Mouse (Mus musculus): ENCODE measurements around the gene Ubtd1. TPM values are rescaled to one million over a fixed set of nuclear protein-coding genes. Genes with fewer than 3 reads are reported as not detected.
"Not testable (repeated sequence)": the region's sequence is repeated elsewhere in the genome, so short reads cannot be mapped to it uniquely, and the experiment has no call there.

Ubtd1 gene
- polyA plus RNA-seq, 1 experiment from 2014 or later: 16.6 TPM

DNA sequence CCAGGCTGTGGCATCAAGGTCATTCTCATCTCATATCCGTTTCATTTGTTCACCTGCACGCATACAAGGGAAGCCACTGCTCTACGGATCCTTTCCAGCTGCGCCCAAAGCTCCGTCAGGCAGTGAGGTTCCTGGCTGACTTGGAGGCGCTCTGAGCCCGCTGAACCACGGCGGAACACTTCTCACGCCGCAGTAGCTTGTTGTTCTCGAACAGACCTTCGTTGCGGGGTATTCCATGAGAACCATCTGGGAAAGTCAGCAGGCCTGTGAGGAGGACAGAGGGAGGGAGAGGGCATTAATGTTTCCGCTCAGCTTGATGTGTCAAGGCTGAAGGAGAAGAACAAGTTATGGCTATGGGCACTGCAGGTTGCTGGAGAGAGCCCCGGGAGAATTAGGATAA, 94.4 kb downstream of the Ubtd1 start:
- 91% methylated on average over 16 of the region's 16 CpGs for WGBS
- Histone ChIP-seq H3K4me3 (replicated peaks) (no peak overlapping the region), H3K36me3 (no peaks in the 10 kb centered on the region), H3K4me1 (no peaks in the 10 kb centered on the region), H3K4me2 (no peak overlapping the region), H3K27ac (no peak overlapping the region), H3K9ac (no peak overlapping the region), H3K9me3 (no peaks in the 10 kb centered on the region), H3K27me3 (replicated peaks) (no peaks in the 10 kb centered on the region)
- no peak for ATAC-seq (ENCODE audit: insufficient read depth, low FRiP score, low read depth)

DNA sequence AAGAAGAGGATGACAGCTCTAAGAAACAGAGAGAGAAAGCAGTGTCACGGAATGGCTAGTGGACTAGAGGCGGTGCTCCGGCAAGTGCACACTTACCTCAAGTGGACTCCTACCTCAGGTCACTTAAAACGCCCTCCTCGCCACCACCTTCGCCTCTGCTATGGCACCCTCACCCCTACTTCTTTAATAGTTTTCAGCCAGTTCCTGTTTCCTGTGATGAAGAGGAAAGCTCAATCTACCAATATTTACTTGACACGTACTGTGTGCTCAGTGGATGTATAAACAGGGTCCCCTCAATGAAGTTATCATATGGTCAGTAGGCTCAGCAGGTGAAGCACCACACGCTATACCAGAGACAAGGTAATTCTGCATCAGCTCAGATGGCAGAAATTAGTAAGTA, 97.0 kb downstream of the Ubtd1 start:
- Histone ChIP-seq H3K36me3 (no peaks in the 10 kb centered on the region), H3K4me2 (no peak overlapping the region), H3K9ac (no peak overlapping the region), H3K27me3 (replicated peaks) (no peaks in the 10 kb centered on the region), H3K27ac (no peak overlapping the region), H3K9me3 (no peaks in the 10 kb centered on the region), H3K4me3 (replicated peaks) (no peak overlapping the region), H3K4me1 (no peaks in the 10 kb centered on the region)
- no peak for ATAC-seq (ENCODE audit: insufficient read depth, low FRiP score, low read depth)
- 92% methylated on average over 8 of the region's 8 CpGs for WGBS

GRCm38 (mm10) chr19:42079006-42079405, 97.4 kb downstream of the Ubtd1 start:
- Histone ChIP-seq H3K27me3 (replicated peaks) (no peaks in the 10 kb centered on the region), H3K36me3 (no peaks in the 10 kb centered on the region), H3K27ac (no peak overlapping the region), H3K4me1 (no peaks in the 10 kb centered on the region), H3K4me2 (no peak overlapping the region), H3K9me3 (no peaks in the 10 kb centered on the region), H3K4me3 (replicated peaks) (no peak overlapping the region), H3K9ac (no peak overlapping the region)
- 94% methylated on average over 12 of the region's 12 CpGs for WGBS
- no peak for ATAC-seq (ENCODE audit: insufficient read depth, low FRiP score, low read depth)

- H3K36me3 ChIP-seq: no peaks in the 10 kb centered on the region
- H3K27ac ChIP-seq: no peak overlapping the region
- no peaks in the 10 kb centered on the region for H3K27me3 ChIP-seq (replicated peaks)
- H3K4me3 ChIP-seq (replicated peaks): no peak overlapping the region
- no peak overlapping the region for H3K4me2 ChIP-seq
- H3K9ac ChIP-seq: no peak overlapping the region
- H3K9me3 ChIP-seq: no peaks in the 10 kb centered on the region
- 72% methylated on average over 5 of the region's 5 CpGs for WGBS
- H3K4me1 ChIP-seq: no peaks in the 10 kb centered on the region
- ATAC-seq (ENCODE audit: insufficient read depth, low FRiP score, low read depth): no peak
Observed at GRCm38 (mm10) chr19:42079950-42080349, 98.4 kb downstream of the Ubtd1 start.

DNA sequence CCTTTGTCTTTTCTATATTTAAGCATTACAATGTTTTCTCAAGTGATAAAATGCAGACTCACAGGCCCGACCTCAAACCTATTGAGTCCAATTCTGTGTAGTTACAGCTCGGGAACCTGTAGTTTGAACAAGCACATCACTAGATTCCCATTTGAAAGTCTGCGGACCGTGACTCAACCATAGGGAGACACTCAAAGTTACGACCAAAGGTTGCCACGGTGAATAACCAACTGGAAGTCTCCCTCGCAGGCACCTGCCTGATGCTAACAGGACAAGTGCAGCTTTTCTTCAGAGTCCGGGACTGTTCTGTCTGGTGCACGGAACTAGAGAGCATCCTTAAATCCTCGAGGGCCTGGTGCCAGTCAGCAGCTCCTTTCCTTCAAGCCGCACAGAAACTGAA, 98.9 kb downstream of the Ubtd1 start:
- H3K4me2 ChIP-seq: no peak overlapping the region
- H3K4me1 ChIP-seq: peaks cover under 1% of the 10 kb centered on the region; the same call in 1 of the 2 replicates
- WGBS: 85% methylated on average over 11 of the region's 11 CpGs
- H3K9ac ChIP-seq: no peak overlapping the region
- ATAC-seq (ENCODE audit: insufficient read depth, low FRiP score, low read depth): no peak
- no peaks in the 10 kb centered on the region for H3K36me3 ChIP-seq
- H3K27ac ChIP-seq: no peak overlapping the region
- no peak overlapping the region for H3K4me3 ChIP-seq (replicated peaks)
- no peaks in the 10 kb centered on the region for H3K9me3 ChIP-seq
- no peaks in the 10 kb centered on the region for H3K27me3 ChIP-seq (replicated peaks)

DNA sequence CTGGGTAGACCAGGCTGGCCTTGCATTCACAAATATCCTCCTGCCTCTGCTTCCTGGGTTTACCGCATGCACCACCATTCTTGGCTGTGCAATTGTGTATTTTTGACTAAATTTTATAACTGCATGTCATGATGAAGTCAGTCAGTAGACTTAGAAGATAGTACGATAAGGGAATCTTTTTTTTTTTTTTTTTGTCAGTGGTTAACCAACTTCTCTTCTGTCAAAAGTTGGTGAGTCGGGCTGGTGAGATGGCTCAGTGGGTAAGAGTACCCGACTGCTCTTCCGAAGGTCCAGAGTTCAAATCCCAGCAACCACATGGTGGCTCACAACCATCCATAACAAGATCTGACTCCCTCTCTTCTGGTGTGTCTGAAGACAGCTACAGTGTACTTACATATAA, 100.0 kb downstream of the Ubtd1 start:
- not testable (repeated sequence) for H3K9ac ChIP-seq; ATAC-seq (ENCODE audit: insufficient read depth, low FRiP score, low read depth); H3K36me3 ChIP-seq; H3K9me3 ChIP-seq; H3K4me1 ChIP-seq; H3K27me3 ChIP-seq (replicated peaks); H3K4me2 ChIP-seq; H3K27ac ChIP-seq; H3K4me3 ChIP-seq (replicated peaks)
- 94% methylated on average over 5 of the region's 5 CpGs for WGBS

Other genes with a start within 250 kb of the Ubtd1 start
- 1.1 and 1.5 TPM in 2 replicates for gene Slit1, start 238.1 kb upstream of the Ubtd1 start, polyA plus RNA-seq (2015; fragmentation: Nextera tagmentation; extraction: Ambion mirVana)
- gene Arhgap19, start 179.7 kb upstream of the Ubtd1 start, polyA plus RNA-seq (2015; fragmentation: Nextera tagmentation; extraction: Ambion mirVana): 19.1 and 20.8 TPM in 2 replicates
- 12.3 and 14.1 TPM in 2 replicates for gene Frat1, start 151.8 kb upstream of the Ubtd1 start, polyA plus RNA-seq (2015; fragmentation: Nextera tagmentation; extraction: Ambion mirVana)
- gene Frat2, start 133.6 kb upstream of the Ubtd1 start, polyA plus RNA-seq (2015; fragmentation: Nextera tagmentation; extraction: Ambion mirVana): 6.9 and 9.0 TPM in 2 replicates
- 13.7 and 14.2 TPM in 2 replicates for gene Rrp12, start 85.6 kb upstream of the Ubtd1 start, polyA plus RNA-seq (2015; fragmentation: Nextera tagmentation; extraction: Ambion mirVana)
- 626 and 677 TPM in 2 replicates for gene Pgam1, start 69.8 kb upstream of the Ubtd1 start, polyA plus RNA-seq (2015; fragmentation: Nextera tagmentation; extraction: Ambion mirVana)
- 70.3 and 75.3 TPM in 2 replicates for gene Exosc1, start 48.3 kb upstream of the Ubtd1 start, polyA plus RNA-seq (2015; fragmentation: Nextera tagmentation; extraction: Ambion mirVana)
- gene Zdhhc16, start 48.3 kb upstream of the Ubtd1 start, polyA plus RNA-seq (2015; fragmentation: Nextera tagmentation; extraction: Ambion mirVana): 73.4 and 82.2 TPM in 2 replicates
- 28.2 and 32.1 TPM in 2 replicates for gene Mms19, start 606 bp upstream of the Ubtd1 start, polyA plus RNA-seq (2015; fragmentation: Nextera tagmentation; extraction: Ambion mirVana)
- 0.32 and 0.40 TPM in 2 replicates for gene Ankrd2, start 54.2 kb downstream of the Ubtd1 start, polyA plus RNA-seq (2015; fragmentation: Nextera tagmentation; extraction: Ambion mirVana)
- gene Hoga1, start 63.8 kb downstream of the Ubtd1 start, polyA plus RNA-seq (2015; fragmentation: Nextera tagmentation; extraction: Ambion mirVana): 2.3 and 4.0 TPM in 2 replicates
- gene 4933411K16Rik, start 70.5 kb downstream of the Ubtd1 start, polyA plus RNA-seq (2015; fragmentation: Nextera tagmentation; extraction: Ambion mirVana): not detected in 2 replicates
- 14.5 and 18.1 TPM in 2 replicates for gene Morn4, start 104.6 kb downstream of the Ubtd1 start, polyA plus RNA-seq (2015; fragmentation: Nextera tagmentation; extraction: Ambion mirVana)
- 22.0 and 24.0 TPM in 2 replicates for gene Pi4k2a, start 108.7 kb downstream of the Ubtd1 start, polyA plus RNA-seq (2015; fragmentation: Nextera tagmentation; extraction: Ambion mirVana)
- gene Avpi1, start 147.3 kb downstream of the Ubtd1 start, polyA plus RNA-seq (2015; fragmentation: Nextera tagmentation; extraction: Ambion mirVana): 42.5 and 44.7 TPM in 2 replicates
- 19.3 and 21.0 TPM in 2 replicates for gene Marveld1, start 165.6 kb downstream of the Ubtd1 start, polyA plus RNA-seq (2015; fragmentation: Nextera tagmentation; extraction: Ambion mirVana)
- 24.6 and 25.2 TPM in 2 replicates for gene Zfyve27, start 182.2 kb downstream of the Ubtd1 start, polyA plus RNA-seq (2015; fragmentation: Nextera tagmentation; extraction: Ambion mirVana)
- 9.4 and 16.0 TPM in 2 replicates for gene Sfrp5, start 220.5 kb downstream of the Ubtd1 start, polyA plus RNA-seq (2015; fragmentation: Nextera tagmentation; extraction: Ambion mirVana)

Measured in stomach, embryonic 15.5 days (tissue).